Mouse (Mus musculus) kidney, embryonic 14.5 days (tissue): ENCODE measurements at regions not wholly inside any gene's neighbourhood (a gene's known extent, or its start where the extent isn't known, plus 50 kb on each side); places are given as distances from the start of the nearest gene placed in this dataset.

Experiments
- ATAC-seq: fragments of 200-750 bp; cut with Nextera tagmentation; 2 replicates; pipeline ENCODE4 v1.8.0; 2017; ENCODE audit warnings: moderate number of reproducible peaks, mild to moderate bottlenecking, moderate TSS enrichment, moderate library complexity; ENCODE audit not compliant: low FRiP score, low TSS enrichment
- H3K27ac ChIP-seq: fragments of 300-500 bp; sonication (generic); 2 replicates; pipeline ENCODE4 v1.5.1; 2014; ENCODE audit warnings: low read depth, mild to moderate bottlenecking, low read length, moderate library complexity, mixed read lengths
- H3K27me3 ChIP-seq: fragments of 300-500 bp; sonication (generic); 2 replicates; pipeline ENCODE4 v1.6.1; 2014; ENCODE audit warnings: mild to moderate bottlenecking, low read length; ENCODE audit not compliant: control insufficient read depth, insufficient read depth
- H3K36me3 ChIP-seq: fragments of 300-500 bp; sonication (generic); 2 replicates; pipeline ENCODE4 v1.6.1; 2014; ENCODE audit warnings: low read length, mixed read lengths; ENCODE audit not compliant: control insufficient read depth, insufficient read depth
- H3K4me1 ChIP-seq: fragments of 300-500 bp; sonication (generic); 2 replicates; pipeline ENCODE4 v1.6.1; 2014; ENCODE audit warnings: low read length, mixed read lengths; ENCODE audit not compliant: control insufficient read depth, insufficient read depth
- H3K4me2 ChIP-seq: fragments of 300-500 bp; sonication (generic); replicated peaks from 2 replicates; pipeline ENCODE4 v1.6.1; 2014; ENCODE audit warnings: low read depth, mild to moderate bottlenecking, low read length
- H3K4me3 ChIP-seq: fragments of 300-500 bp; sonication (generic); 2 replicates; pipeline ENCODE4 v1.5.1; 2014; ENCODE audit warnings: mild to moderate bottlenecking, low read length
- H3K9ac ChIP-seq: fragments of 300-500 bp; sonication (generic); 2 replicates; pipeline ENCODE4 v1.6.1; 2014; ENCODE audit warnings: low read depth, mild to moderate bottlenecking, low read length, moderate library complexity
- H3K9me3 ChIP-seq: fragments of 300-500 bp; sonication (generic); 2 replicates; pipeline ENCODE4 v1.6.1; 2016; ENCODE audit warnings: low read length; ENCODE audit not compliant: control insufficient read depth
- WGBS: fragments of 180-500 bp; shearing (Covaris S2); extraction: QIAGEN DNeasy Blood & Tissue Kit; methylation state at CpG from one replicate; pipeline ENCODE4 v1.1.7; 2014; 5-methylcytosine and 5-hydroxymethylcytosine counted together

- Histone ChIP-seq H3K9me3 (no peaks in the 10 kb centered on the region), H3K27me3 (no peaks in the 10 kb centered on the region), H3K36me3 (no peaks in the 10 kb centered on the region), H3K27ac (no peak overlapping the region), H3K4me3 (no peak overlapping the region), H3K4me2 (no peak overlapping the region), H3K9ac (no peak overlapping the region), H3K4me1 (no peaks in the 10 kb centered on the region)
- no peak for ATAC-seq
Observed at GRCm38 (mm10) chr15:62224798-62225197, 1302.0 kb upstream of the A1bg start.

- Histone ChIP-seq H3K36me3 (no peaks in the 10 kb centered on the region), H3K27ac (no peak overlapping the region), H3K9ac (no peak overlapping the region), H3K9me3 (no peaks in the 10 kb centered on the region), H3K27me3 (no peaks in the 10 kb centered on the region), H3K4me3 (no peak overlapping the region), H3K4me1 (no peaks in the 10 kb centered on the region), H3K4me2 (no peak overlapping the region)
- 87% methylated on average over 3 of the region's 3 CpGs for WGBS
- no peak for ATAC-seq
Observed at GRCm38 (mm10) chr15:62224191-62224590, 1301.4 kb upstream of the A1bg start.

GRCm38 (mm10) chr15:62223156-62223840 lies 1300.5 kb upstream of the A1bg start:
- H3K4me3 ChIP-seq: no peak overlapping the region
- WGBS: 74% methylated on average over 6 of the region's 6 CpGs
- ATAC-seq: peak; percentile 52; the same call in 1 of the 2 replicates
- H3K4me2 ChIP-seq: no peak overlapping the region
- no peaks in the 10 kb centered on the region for H3K36me3 ChIP-seq
- H3K4me1 ChIP-seq: no peaks in the 10 kb centered on the region
- no peaks in the 10 kb centered on the region for H3K27me3 ChIP-seq
- no peak overlapping the region for H3K27ac ChIP-seq
- H3K9me3 ChIP-seq: no peaks in the 10 kb centered on the region
- no peak overlapping the region for H3K9ac ChIP-seq

- 81% methylated on average over 5 of the region's 5 CpGs for WGBS
- no peaks in the 10 kb centered on the region for H3K27me3 ChIP-seq
- H3K4me3 ChIP-seq: no peak overlapping the region
- no peaks in the 10 kb centered on the region for H3K36me3 ChIP-seq
- no peak overlapping the region for H3K4me2 ChIP-seq
- ATAC-seq: no peak
- H3K27ac ChIP-seq: 0 out of 2 replicates have a peak overlapping the region, but pooled peaks have one; percentile 10
- H3K9me3 ChIP-seq: no peaks in the 10 kb centered on the region
- H3K9ac ChIP-seq: no peak overlapping the region
- no peaks in the 10 kb centered on the region for H3K4me1 ChIP-seq
Observed at GRCm38 (mm10) chr15:62222731-62223130, 1299.9 kb upstream of the A1bg start.

- Histone ChIP-seq H3K9ac (no peak overlapping the region), H3K27ac (0 out of 2 replicates have a peak overlapping the region, but pooled peaks have one; percentile 10), H3K4me3 (no peak overlapping the region), H3K27me3 (no peaks in the 10 kb centered on the region), H3K36me3 (no peaks in the 10 kb centered on the region), H3K4me1 (no peaks in the 10 kb centered on the region), H3K9me3 (no peaks in the 10 kb centered on the region), H3K4me2 (no peak overlapping the region)
- WGBS: 89% methylated on average over 6 of the region's 6 CpGs
- no peak for ATAC-seq
Observed at GRCm38 (mm10) chr15:62222201-62222600, 1299.4 kb upstream of the A1bg start.

GRCm38 (mm10) chr15:62221024-62221819 lies 1298.4 kb upstream of the A1bg start:
- Histone ChIP-seq H3K9ac (no peak overlapping the region), H3K4me2 (no peak overlapping the region), H3K36me3 (no peaks in the 10 kb centered on the region), H3K27ac (no peak overlapping the region), H3K9me3 (no peaks in the 10 kb centered on the region), H3K27me3 (no peaks in the 10 kb centered on the region), H3K4me3 (no peak overlapping the region), H3K4me1 (no peaks in the 10 kb centered on the region)
- no peak for ATAC-seq
- 84% methylated on average over 8 of the region's 8 CpGs for WGBS

GRCm38 (mm10) chr15:62220620-62221019 lies 1297.8 kb upstream of the A1bg start:
- no peak overlapping the region for H3K4me2 ChIP-seq
- no peaks in the 10 kb centered on the region for H3K4me1 ChIP-seq
- H3K36me3 ChIP-seq: no peaks in the 10 kb centered on the region
- H3K9ac ChIP-seq: no peak overlapping the region
- ATAC-seq: no peak
- no peaks in the 10 kb centered on the region for H3K9me3 ChIP-seq
- H3K27me3 ChIP-seq: no peaks in the 10 kb centered on the region
- no peak overlapping the region for H3K27ac ChIP-seq
- no peak overlapping the region for H3K4me3 ChIP-seq
- 85% methylated on average over 3 of the region's 3 CpGs for WGBS

- H3K4me3 ChIP-seq: no peak overlapping the region
- H3K27ac ChIP-seq: no peak overlapping the region
- 94% methylated on average over 9 of the region's 9 CpGs for WGBS
- H3K4me2 ChIP-seq: no peak overlapping the region
- no peak overlapping the region for H3K9ac ChIP-seq
- no peaks in the 10 kb centered on the region for H3K36me3 ChIP-seq
- ATAC-seq: no peak
- no peaks in the 10 kb centered on the region for H3K9me3 ChIP-seq
- no peaks in the 10 kb centered on the region for H3K27me3 ChIP-seq
- no peaks in the 10 kb centered on the region for H3K4me1 ChIP-seq
Observed at GRCm38 (mm10) chr15:62219934-62220540, 1297.2 kb upstream of the A1bg start.
